Mouse (Mus musculus) lung, adult 10 weeks (tissue): ENCODE results near the gene Gm9936. TPM values are rescaled to one million over a fixed set of nuclear protein-coding genes. Genes with fewer than 3 reads are reported as not detected.

Experiments
- polyA plus RNA-seq: library from polyadenylated mRNA; stranded (reverse); fragments of 350-450 nt; fragmentation: Illumina TruSeq; extraction: RNeasy Lipid Tissue Mini Kit (QIAGEN cat#74804); gene quantifications from one replicate; pipeline ENCODE4 v1.2.3, GENCODE M21; 2014; ENCODE audit warnings: low read depth, low replicate concordance; ENCODE audit not compliant: insufficient read depth

The Gm9936 gene
- not detected for polyA plus RNA-seq

GRCm38 (mm10) chr5:114858582-114858981 is at the start of gene Gm9936:
Gene Gm9936 (minus strand): TSS chr5:114858682.

GRCm38 (mm10) chr5:114896688-114897373 is 38.3 kb upstream of the Gm9936 start, which contains the start of gene Oasl2:
Gene Oasl2 (plus strand): TSS chr5:114896936.

GRCm38 (mm10) chr5:114853364-114853763 is 5.1 kb downstream of the Gm9936 start, which contains the start of gene 4930519G04Rik:
Gene 4930519G04Rik (plus strand): TSS chr5:114853664.

GRCm38 (mm10) chr5:114822796-114823688 is 35.4 kb downstream of the Gm9936 start, which contains the start of gene 1500011B03Rik:
Gene 1500011B03Rik (minus strand): TSS chr5:114823468.

Other genes starting within 250 kb of the Gm9936 start
- gene Trpv4, start 200.3 kb downstream of the Gm9936 start, polyA plus RNA-seq = 3.0 TPM
- gene Gltp, start 167.7 kb downstream of the Gm9936 start, polyA plus RNA-seq = 81.2 TPM
- gene Tchp, start 150.9 kb downstream of the Gm9936 start, polyA plus RNA-seq = 6.7 TPM
- 67.3 TPM for gene Ankrd13a, start 84.0 kb downstream of the Gm9936 start, polyA plus RNA-seq
- gene Git2, start 83.2 kb downstream of the Gm9936 start, polyA plus RNA-seq = 23.3 TPM
- gene 1500011B03Rik, start 35.2 kb downstream of the Gm9936 start, polyA plus RNA-seq = 17.3 TPM
- gene 4930519G04Rik, start 5.0 kb downstream of the Gm9936 start, polyA plus RNA-seq = not detected
- 23.5 TPM for gene Oasl2, start 38.3 kb upstream of the Gm9936 start, polyA plus RNA-seq
- gene Oasl1, start 64.6 kb upstream of the Gm9936 start, polyA plus RNA-seq = 1.5 TPM
- 18.9 TPM for gene 2210016L21Rik, start 83.5 kb upstream of the Gm9936 start, polyA plus RNA-seq
- not detected for gene Hnf1a, start 112.4 kb upstream of the Gm9936 start, polyA plus RNA-seq
- 31.4 TPM for gene Sppl3, start 152.5 kb upstream of the Gm9936 start, polyA plus RNA-seq
- not detected for gene Gm10401, start 239.6 kb upstream of the Gm9936 start, polyA plus RNA-seq